8 mouse cellular contexts compared by ENCODE assay signal in genomic region chr1:191956261-191956660, GRCm38 (mm10). TPM values are rescaled to one million over a fixed set of nuclear protein-coding genes. Genes with fewer than 3 reads are reported as not detected.
DNase-seq lines count a peak whose midpoint lies in the region; ATAC-seq and TF ChIP-seq lines count a peak whose summit lies in the region.

No protein-coding gene starts in this region.

- peak overlapping the region; percentile 45 for H3K4me3 ChIP-seq in bone marrow, adult 2 months (replicated peaks; ENCODE audit: control insufficient read depth, low read depth, low read length)
- H3K4me3 ChIP-seq in lung, adult 2 months (replicated peaks; ENCODE audit: extremely low read depth, low read depth, low read length), result peak overlapping the region; percentile 56

- WGBS in bone marrow, adult 2 months, result 24% methylated on average over 3 of the region's 3 CpGs
- WGBS in lung, adult 2 months, result 36% methylated on average over 3 of the region's 3 CpGs

- DNase-seq in CD4-positive, CD25-positive, alpha-beta regulatory T cell, adult 2 months (ENCODE audit: low read depth, low spot score), result peak; percentile 65
- DNase-seq in lung, adult 2 months, result peak; percentile 33
- DNase-seq in left cerebral cortex, postnatal 25 days (ENCODE audit: low spot score in 2 of 2), result no peak
- DNase-seq in right cerebral cortex, postnatal 14 days, result no peak

- TF ChIP-seq CTCF in bone marrow, adult 2 months (IDR thresholded peaks at IDR 0.05; ENCODE audit: control insufficient read depth, insufficient read depth, low read length), result no peak
- no peak for TF ChIP-seq CTCF in lung, adult 2 months (IDR thresholded peaks at IDR 0.05; ENCODE audit: insufficient read depth, low read length)

- intact Hi-C loops in left cerebral cortex, postnatal 25 days (cut with DNase I), result no loop called here

- H3K27ac ChIP-seq in bone marrow, adult 2 months (ENCODE audit: control insufficient read depth, insufficient read depth, low read depth, low read length, poor library complexity), result peak overlapping the region; percentile 82

- no peak for TF ChIP-seq POLR2A in bone marrow, adult 2 months (IDR thresholded peaks at IDR 0.05; ENCODE audit: borderline replicate concordance, control insufficient read depth, low read depth, low read length)
- TF ChIP-seq POLR2A in lung, adult 2 months (IDR thresholded peaks at IDR 0.05; ENCODE audit: borderline replicate concordance, extremely low read depth, low read depth, low read length), result peak; percentile 56; the same call in 1 of the 2 replicates

- peak; percentile 88 for ATAC-seq in inflammation-experienced regulatory T-cells, adult 6 months
- no peak; the same call in 1 of the 2 replicates for ATAC-seq in erythroid progenitor cell, adult 5-6 weeks (replicated peaks; ENCODE audit: low FRiP score, poor library complexity, severe bottlenecking)
- no peak for ATAC-seq in frontal cortex, adult (ENCODE audit: low TSS enrichment)

- peaks cover 9% of the 10 kb centered on the region for H3K4me1 ChIP-seq in bone marrow, adult 2 months (ENCODE audit: control insufficient read depth, insufficient read depth, low read length)
- H3K4me1 ChIP-seq in lung, adult 2 months (ENCODE audit: control insufficient read depth, insufficient read depth, low read length), result peaks cover 21% of the 10 kb centered on the region

RNA-seq across cellular contexts. Expression of gene Rd3, which starts 20.9 kb away (rescaled TPM):
- polyA plus RNA-seq in bone marrow, adult 2 months (2011; ENCODE audit: insufficient read depth, insufficient read length, low replicate concordance, missing spikeins), result not detected in 2 replicates
- polyA plus RNA-seq in inflammation-experienced regulatory T-cells, adult 6 months (2017; shearing (Covaris generic)), result under 1 TPM; 0.51 to 0.95 (median 0.88) TPM
- 3.9 and 9.5 TPM in 2 replicates for polyA plus RNA-seq in lung, adult 2 months (2012; rRNA removed)
- not detected in 2 replicates for total RNA-seq in erythroid progenitor cell, adult 5-6 weeks (2015; ENCODE audit: low replicate concordance)
- total RNA-seq in erythroid progenitor cell, adult 5-6 weeks (2017; ENCODE audit: low replicate concordance), result not detected in 2 replicates
- under 1 TPM; 0.18 to 0.32 TPM for total RNA-seq in left cerebral cortex, postnatal 25 days (2021)

RNA-seq across cellular contexts. Expression of gene Slc30a1, which starts 49.7 kb away (rescaled TPM):
- 5.0 and 7.9 TPM in 2 replicates for polyA plus RNA-seq in bone marrow, adult 2 months (2011; ENCODE audit: insufficient read depth, insufficient read length, low replicate concordance, missing spikeins)
- 1 to 10 TPM; 1.3 to 1.6 (median 1.5) TPM for polyA plus RNA-seq in inflammation-experienced regulatory T-cells, adult 6 months (2017; shearing (Covaris generic))
- 23.9 and 28.3 TPM in 2 replicates for polyA plus RNA-seq in lung, adult 2 months (2012; rRNA removed)
- total RNA-seq in erythroid progenitor cell, adult 5-6 weeks (2015; ENCODE audit: low replicate concordance), result 12.6 and 16.6 TPM in 2 replicates
- total RNA-seq in erythroid progenitor cell, adult 5-6 weeks (2017; ENCODE audit: low replicate concordance), result 13.2 and 21.7 TPM in 2 replicates
- total RNA-seq in left cerebral cortex, postnatal 25 days (2021), result 10 to 100 TPM; 28.2 to 36.9 TPM

Comparison
In these comparisons a context has a peak if more than half of its experiments do, and no peak if none do; other contexts are left out.
1. DNase-seq: peak in CD4-positive, CD25-positive, alpha-beta regulatory T cell, adult 2 months (single experiment) and lung, adult 2 months (single experiment); none in left cerebral cortex, postnatal 25 days (0 of 2) and right cerebral cortex, postnatal 14 days (single experiment).